Mouse (Mus musculus): ENCODE results near the gene Wnk3.
A peak's percentile ranks its signal among the peaks of the same experiment; 100 is the strongest.
"Not testable (repeated sequence)": the region's sequence is repeated elsewhere in the genome, so short reads cannot be mapped to it uniquely, and the experiment has no call there.

Wnk3 gene

DNA sequence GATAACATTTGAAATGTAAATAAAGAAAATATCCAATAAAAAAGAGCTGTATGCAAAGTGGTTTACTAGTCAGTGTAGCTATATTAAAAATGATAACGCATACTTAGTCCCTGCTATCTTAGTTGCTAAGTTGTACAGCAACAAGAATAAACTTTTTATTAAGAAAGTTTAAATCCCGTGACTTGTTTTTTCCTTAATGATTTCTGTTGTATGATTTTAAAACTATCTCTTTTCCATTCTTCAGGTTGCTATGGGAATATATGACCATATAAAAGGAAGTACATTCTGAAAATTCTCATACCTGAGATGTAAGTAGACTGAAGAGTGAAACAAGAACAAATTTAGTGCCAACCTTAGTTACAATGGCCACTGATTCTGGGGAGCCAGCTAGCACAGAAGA is at the start of gene Wnk3:
Wnk3 (plus strand) TSS at position 301 of the 400 bp plus-strand sequence.
- no peak for DNase-seq (ENCODE audit: low spot score in 2 of 2)

DNA sequence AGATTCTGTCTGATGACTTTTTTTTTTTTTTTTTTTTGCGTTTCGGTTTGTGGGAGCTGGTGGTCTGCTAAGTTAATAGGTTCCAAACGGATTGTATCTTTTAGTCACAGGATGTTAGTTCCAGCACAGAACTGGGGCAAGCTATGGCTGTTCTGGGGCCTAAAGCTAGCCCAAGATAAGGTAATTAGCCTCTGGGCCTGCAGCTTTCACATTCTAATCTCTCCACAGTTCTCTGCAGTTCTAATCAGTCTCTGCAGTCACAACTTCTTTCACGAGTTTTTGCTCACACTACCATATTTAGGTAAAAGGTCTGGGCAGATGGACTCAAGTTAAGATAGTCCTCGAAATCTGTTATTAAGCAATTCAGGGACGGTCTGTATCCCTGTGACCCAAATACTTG is 39.5 kb upstream of the Wnk3 start:
- DNase-seq (ENCODE audit: low spot score in 2 of 2): no peak

DNA sequence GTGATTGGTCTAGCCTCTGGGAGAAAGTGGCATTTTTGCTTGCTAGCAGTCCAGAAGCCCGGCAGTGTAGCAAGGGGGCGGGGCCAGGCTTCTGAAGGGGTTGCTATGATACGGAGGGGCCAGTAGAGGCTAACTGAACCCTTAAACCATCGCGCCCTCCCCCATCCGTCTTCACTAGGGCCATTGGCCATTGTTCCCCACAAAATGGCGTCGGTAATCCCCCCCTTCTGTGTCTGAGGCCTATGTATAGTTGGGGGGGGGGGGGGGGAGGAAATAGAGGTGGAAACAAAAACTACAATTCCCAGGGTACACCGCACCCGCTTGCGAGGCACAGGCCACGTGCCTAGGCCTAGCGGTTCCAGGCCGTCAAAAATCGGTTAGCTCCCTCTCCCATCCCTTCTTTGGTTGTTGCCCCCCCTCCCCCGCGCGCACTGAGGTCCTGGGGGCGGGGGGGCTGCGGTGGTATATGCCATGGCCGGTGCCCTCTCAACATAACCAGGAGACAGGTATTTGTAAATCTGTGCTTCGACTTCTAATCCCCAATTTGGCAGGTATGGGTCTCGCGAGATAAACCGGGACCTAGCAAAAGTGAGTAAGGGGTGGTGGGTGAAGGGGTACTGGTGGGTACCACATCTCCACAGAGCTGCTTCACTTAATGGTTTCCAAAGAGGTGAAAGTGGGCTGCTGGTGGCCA is 29.3 kb upstream of the Wnk3 start:
- DNase-seq (ENCODE audit: low spot score in 2 of 2): peak; percentile 50 to 63

DNA sequence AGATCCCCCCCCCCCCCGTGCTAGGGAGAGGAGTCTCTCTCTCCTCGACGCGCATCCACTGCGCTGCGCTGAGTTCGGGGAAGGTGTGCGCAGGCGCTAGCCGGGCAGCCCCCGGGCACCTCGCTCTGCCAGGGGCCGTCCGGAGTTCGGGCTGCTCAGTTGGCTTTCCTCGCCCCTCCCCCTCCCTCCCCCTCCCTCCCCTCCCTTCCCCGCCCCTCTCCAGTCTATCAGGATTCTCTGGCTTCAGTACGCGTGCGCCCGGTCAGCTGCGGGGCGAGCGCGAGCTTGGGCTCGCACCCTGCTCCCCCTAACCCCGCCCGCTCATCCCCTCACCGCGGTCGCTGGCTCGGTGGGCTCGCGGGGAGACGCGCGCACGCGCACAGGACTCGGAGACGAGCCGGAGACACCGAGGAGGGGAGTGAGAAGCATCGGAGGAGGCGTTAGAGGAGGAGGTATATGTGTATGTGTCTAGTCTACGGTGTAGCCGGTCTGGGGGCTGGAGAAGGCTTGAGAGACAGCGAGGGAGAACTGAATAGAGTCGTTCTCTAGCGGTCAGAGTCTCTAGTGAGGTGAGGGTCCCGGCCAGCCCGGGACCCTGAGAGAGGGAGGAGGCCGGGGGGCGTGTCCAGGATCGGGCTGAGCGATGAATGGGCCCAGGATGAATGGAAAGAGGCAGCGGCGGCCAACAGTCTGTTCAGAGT is 28.5 kb upstream of the Wnk3 start:
- DNase-seq (ENCODE audit: low spot score in 2 of 2): peak; percentile 80 to 82

DNA sequence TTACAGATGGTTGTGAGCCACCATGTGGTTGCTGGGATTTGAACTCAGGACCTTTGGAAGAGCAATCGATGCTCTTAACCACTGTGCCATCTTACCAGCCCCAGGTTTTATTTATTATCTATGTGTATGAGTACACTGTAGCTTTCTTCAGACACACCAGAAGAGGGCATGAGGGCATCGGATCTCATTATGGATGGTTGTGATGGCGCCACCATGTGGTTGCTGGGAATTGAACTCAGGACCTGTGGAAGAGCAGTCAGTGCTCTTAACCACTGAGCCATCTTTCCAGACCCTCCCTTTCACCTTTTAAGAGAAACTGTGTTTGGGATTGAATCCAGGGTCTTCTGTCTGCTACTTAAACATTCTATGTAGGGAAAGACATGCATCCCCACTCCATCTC is 24.7 kb upstream of the Wnk3 start:
- DNase-seq (ENCODE audit: low spot score in 2 of 2): not testable (repeated sequence)

DNA sequence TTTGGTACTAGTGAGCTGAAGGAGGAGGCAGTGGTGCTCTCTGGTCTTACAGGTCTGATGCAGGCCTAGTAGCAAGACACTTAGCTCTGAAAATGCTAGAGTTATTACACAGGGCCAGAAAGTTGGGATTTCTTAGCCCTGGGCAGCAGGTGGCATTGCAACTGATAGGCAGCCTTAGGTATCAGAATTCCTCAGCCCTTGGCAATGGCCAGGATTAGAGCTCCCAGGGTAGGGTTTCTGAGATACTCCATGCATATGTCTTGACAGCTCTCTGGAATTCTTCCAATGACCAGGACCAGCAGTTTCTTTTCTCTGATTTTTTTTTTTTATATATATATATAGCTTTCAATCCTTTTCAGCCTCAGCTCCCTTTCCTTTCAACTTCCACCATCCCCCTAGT is 100.5 kb downstream of the Wnk3 start:
- no peak for DNase-seq (ENCODE audit: low spot score in 2 of 2)

DNA sequence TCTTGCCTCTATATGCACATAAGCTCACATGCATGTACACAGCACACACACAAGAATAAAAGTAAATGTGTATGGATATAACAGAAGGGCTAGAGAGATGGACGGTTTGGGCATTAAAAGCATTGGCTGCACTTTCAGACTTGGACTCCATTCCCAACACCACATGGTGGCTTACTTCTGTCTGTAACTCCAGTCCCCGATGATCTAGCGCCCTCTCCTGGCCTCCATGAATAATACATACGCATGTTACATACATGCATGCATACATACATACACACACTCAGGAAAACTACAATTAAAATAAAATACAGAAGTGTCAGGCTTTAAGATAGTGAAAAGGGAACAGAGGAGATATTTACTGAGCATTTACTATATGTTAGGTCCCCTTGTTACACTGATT is 115.9 kb downstream of the Wnk3 start:
- no peak for DNase-seq (ENCODE audit: low spot score in 2 of 2)

DNA sequence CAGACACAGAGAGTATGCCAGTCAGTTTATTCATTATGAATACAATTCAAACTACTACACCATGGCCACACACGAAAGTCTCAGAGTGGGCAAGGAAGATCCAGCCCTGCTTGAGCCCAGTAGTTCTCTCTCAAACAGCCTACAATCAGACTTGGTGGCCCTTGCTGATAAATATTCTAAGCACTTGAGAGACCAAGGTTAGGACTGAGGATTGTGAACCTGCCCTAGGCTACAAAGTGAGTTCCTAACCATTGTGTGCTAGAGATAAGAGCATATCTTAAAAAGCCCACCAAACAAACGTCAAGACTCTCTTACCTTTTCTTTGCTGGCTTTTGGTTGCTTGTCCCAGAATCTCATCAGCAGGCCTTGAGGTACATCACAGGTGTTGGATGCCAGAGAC is 135.7 kb downstream of the Wnk3 start:
- DNase-seq (ENCODE audit: low spot score in 2 of 2): no peak

DNA sequence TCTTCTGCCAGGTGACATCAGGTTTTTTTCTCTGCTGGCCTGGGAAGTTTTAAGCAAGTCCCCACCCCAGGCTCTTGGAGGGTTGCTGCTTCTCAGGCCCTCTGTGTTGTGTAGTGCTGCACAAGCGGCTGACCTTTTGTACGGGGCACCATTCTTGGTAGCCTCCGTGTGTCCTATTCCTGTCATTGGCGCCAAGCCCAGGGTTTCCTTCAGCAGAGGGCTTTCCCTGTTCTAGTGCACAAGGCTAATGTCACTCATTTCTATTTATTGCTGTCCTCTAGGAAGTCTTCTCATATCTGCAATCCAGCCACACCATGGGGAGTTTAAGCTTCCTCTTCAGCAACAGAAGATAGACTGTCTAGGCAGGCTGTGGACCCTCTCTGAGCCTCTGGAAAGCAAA is 139.9 kb downstream of the Wnk3 start:
- no peak for DNase-seq (ENCODE audit: low spot score in 2 of 2)

DNA sequence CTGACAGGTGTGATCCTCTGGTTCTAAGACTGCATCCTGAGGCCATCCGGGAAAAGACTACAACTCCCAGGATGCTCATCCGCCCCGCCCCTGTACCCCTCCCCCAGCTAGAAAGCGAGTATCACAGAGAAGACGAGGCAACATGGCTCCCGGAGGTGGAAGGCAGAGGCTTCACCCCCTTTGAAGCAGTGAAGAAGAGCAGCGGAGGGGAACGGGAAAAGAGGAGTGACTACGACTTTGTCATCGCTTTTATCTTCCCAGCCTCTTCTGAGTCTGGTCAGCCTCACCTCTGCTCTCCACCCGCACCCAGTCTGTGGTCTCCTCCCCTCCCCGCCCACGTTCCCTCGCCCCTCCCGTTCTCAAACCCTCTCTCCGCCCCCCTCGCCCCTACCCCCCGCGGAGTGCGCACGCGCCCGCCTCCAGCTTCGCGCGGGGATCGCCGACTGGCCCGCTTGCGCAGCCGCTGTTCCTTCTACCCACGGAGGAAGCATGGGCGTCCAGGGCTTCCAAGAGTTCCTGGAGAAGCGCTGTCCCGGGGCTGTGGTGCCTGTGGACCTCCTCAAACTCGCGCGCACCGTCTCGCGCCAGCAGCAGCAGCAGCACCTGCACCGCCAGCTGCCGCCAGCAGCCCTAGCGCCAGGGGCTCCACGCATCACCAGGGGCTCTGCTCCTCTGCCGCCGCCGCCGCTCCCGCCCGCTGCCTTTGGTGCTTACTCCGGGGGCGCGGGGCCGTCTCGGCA is 146.1 kb downstream of the Wnk3 start, which contains the start of gene Fam120c:
Fam120c (plus strand) TSS at position 415 of the 740 bp plus-strand sequence.
- peak; percentile 75 to 85 for DNase-seq (ENCODE audit: low spot score in 2 of 2)

DNA sequence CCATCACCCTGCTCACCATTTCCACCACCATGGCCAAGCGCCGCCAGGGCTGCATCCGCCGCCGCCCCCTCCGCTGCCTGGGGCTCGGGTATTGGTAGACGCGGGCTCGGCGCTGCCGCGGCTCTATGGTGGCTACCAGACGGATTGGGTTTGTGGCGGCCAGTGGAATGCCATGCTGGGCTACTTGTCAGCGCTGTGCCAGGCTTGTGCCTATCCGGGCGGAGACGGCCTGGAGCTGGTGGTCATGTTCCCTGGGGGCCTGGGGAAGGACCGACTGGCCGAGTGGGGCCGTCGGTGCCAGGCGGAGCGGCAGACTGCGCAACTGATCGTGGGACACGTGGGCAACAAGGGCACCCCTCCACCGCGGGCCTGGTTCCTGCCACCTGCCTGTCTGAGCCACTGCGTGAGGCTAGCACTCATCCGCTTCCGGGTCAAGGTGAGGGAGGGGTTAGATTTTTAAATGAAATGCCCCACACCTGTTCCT is 146.7 kb downstream of the Wnk3 start:
- DNase-seq (ENCODE audit: low spot score in 2 of 2): peak; percentile 35 to 37

DNA sequence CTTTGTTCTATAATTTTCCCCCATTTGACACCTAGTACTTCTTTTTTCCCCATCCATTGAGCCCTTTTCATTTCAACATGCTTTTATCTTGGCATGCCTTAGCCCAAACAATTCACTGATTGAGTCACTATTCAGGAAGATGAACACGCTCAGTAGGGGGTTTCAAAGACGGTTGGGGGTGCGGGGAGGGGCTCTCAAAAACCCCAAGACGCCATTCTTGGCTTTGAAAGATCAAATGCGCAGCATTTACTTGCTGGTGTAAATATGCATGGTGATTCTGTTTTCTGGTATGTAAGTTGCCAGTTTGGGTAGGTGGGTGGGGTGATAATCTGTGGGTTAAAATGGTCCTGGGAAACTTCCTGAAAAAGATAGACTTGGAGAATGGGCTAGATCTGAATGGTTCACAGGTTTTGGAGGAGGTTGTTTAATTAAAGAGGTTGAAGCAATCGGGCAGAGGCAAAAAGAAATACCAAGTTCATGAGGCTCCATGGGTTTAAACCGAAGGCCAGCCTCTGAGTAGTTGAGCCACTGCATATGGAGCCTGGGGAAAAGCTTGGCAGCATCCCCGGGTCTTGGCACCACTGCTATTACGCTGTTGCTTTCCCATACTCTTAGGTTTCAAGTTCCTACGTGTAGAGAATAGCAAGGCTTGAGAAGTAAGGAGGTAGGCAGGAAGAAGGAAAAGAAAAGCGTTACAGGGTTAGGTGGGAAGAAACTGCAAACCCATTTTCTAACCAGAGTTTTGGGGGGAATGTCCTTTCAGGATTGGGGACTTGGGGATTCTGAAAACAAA is 147.7 kb downstream of the Wnk3 start:
- DNase-seq (ENCODE audit: low spot score in 2 of 2): no peak

DNA sequence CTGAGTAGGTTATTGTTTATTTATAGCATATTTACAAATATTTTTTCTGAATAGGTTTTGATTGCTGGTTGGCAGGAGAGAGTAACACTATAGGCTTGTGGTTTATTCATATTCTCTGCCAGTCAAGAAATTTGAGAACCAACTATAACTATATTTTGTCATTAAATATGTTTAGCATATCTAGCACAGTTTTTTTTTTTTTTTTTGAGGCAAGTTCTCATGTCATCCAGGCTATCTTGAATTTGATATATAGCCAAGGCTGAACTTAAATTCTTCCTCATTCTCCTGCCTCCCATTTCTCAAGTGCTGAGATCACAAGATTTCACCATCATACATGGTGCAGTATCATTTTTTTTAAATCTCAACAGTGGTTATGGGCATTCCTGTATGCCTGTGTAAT is 149.4 kb downstream of the Wnk3 start:
- no peak for DNase-seq (ENCODE audit: low spot score in 2 of 2)

DNA sequence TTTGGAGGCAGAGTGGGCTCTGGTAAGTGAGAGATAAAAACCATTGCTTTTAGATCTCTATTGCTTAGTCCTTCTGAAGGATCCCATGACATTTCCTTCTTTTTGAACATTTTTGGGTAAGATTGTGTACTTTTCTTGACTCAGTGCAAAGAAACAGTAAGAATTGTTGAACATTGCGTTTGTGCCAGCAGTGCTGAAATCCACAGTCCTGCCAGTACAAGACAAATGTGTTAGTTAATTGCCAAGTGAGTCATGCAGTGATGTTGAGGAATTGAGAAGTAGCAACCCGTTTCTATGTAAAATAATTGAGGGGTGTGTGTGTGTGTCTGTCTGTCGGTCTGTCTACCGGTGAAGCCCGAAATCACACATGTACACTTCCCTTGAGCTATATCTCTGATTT is 151.4 kb downstream of the Wnk3 start:
- no peak for DNase-seq (ENCODE audit: low spot score in 2 of 2)
